Mouse (Mus musculus): ENCODE data around the gene Macrod1.
A peak's percentile ranks its signal among the peaks of the same experiment; 100 is the strongest.

Macrod1 gene

GRCm38 (mm10) chr19:7236011-7236410, 179.4 kb downstream of the Macrod1 start:
- DNase-seq (ENCODE audit: low spot score in 2 of 2), result no peak

GRCm38 (mm10) chr19:7236742-7237141, 180.1 kb downstream of the Macrod1 start:
- no peak for DNase-seq (ENCODE audit: low spot score in 2 of 2)

GRCm38 (mm10) chr19:7239574-7239973, 183.0 kb downstream of the Macrod1 start:
- no peak for DNase-seq (ENCODE audit: low spot score in 2 of 2)

GRCm38 (mm10) chr19:7240291-7240690, 183.7 kb downstream of the Macrod1 start:
- DNase-seq (ENCODE audit: low spot score in 2 of 2), result no peak

- DNase-seq (ENCODE audit: low spot score in 2 of 2), result peak; percentile 87 to 92
Observed at GRCm38 (mm10) chr19:7240782-7241690, 184.4 kb downstream of the Macrod1 start, which contains the start of gene Naa40. Gene Naa40 (minus strand): TSS chr19:7241183.

- no peak for DNase-seq (ENCODE audit: low spot score in 2 of 2)
Observed at GRCm38 (mm10) chr19:7246021-7246420, 189.4 kb downstream of the Macrod1 start.

Measured in spleen, postnatal 14 days (tissue).